Mouse (Mus musculus): Measurements from ENCODE around the gene Card19. TPM values are rescaled to one million over a fixed set of nuclear protein-coding genes. Genes with fewer than 3 reads are reported as not detected.

Card19 gene
- total and polyA plus RNA-seq, 3 experiments = 15.8 to 51.8 TPM; not detected in 1

- Histone ChIP-seq H3K79me2 (ENCODE audit: control insufficient read depth, insufficient read depth, low read length, poor library complexity) (no peaks in the 10 kb centered on the region), H3K36me3 (ENCODE audit: control insufficient read depth in 1 of 2, insufficient read depth in 2 of 2, low read length in 2 of 2) (peaks cover 0 to 8% of the 10 kb centered on the region in 2 experiments; a peak in 2 of 4 replicates), H3K27me3 (ENCODE audit: control insufficient read depth in 1 of 2, insufficient read depth in 2 of 2, low read length in 2 of 2) (no peaks in the 10 kb centered on the region), H3K4me1 (ENCODE audit: control insufficient read depth in 1 of 2, insufficient read depth in 2 of 2, low read length in 2 of 2) (peaks cover 0 to 12% of the 10 kb centered on the region in 2 experiments; a peak in 1 of 4 replicates), H3K4me3 (ENCODE audit: control insufficient read depth in 1 of 2, insufficient read depth in 1 of 2, low read depth in 2 of 2, low read length in 2 of 2) (no peak overlapping the region), H3K27ac (ENCODE audit: control insufficient read depth, low read depth, low read length) (no peak overlapping the region), H3K9ac (ENCODE audit: control insufficient read depth, low read depth, low read length, poor library complexity, severe bottlenecking) (no peak overlapping the region), H3K9me3 (replicated peaks; ENCODE audit: insufficient read depth, low read length) (no peaks in the 10 kb centered on the region)
- DNase-seq (ENCODE audit: low read depth, low spot score) = no peak
- TF ChIP-seq HCFC1 (IDR thresholded peaks at IDR 0.05; ENCODE audit: low read depth, low read length) (no peak), UBTF (IDR thresholded peaks at IDR 0.05; ENCODE audit: borderline replicate concordance, insufficient read depth, low read depth, low read length) (no peak), TAL1 (IDR thresholded peaks at IDR 0.05; ENCODE audit: low read length) (no peak), POLR2AphosphoS2 (IDR thresholded peaks at IDR 0.05; ENCODE audit: low read length) (no peak), CHD2 (IDR thresholded peaks at IDR 0.05; ENCODE audit: low read length) (no peak), ELF1 (IDR thresholded peaks at IDR 0.05; ENCODE audit: low read depth, low read length) (no peak), NELFE (IDR thresholded peaks at IDR 0.05; ENCODE audit: low read depth, low read length) (no peak), MYC (IDR thresholded peaks at IDR 0.05; ENCODE audit: low read depth, low read length) (no peak), MAZ (IDR thresholded peaks at IDR 0.05; ENCODE audit: low read depth, low read length) (no peak), EP300 (IDR thresholded peaks at IDR 0.05; ENCODE audit: low read depth in 1 of 2, low read length in 2 of 2) (no peak), MAX (IDR thresholded peaks at IDR 0.05; ENCODE audit: low read length) (no peak), TCF12 (IDR thresholded peaks at IDR 0.05; ENCODE audit: low read depth, low read length) (no peak), ZKSCAN1 (IDR thresholded peaks at IDR 0.05; ENCODE audit: low read depth, low read length) (no peak), MYB (IDR thresholded peaks at IDR 0.05; ENCODE audit: low read depth, low read length) (no peak)
Observed at GRCm38 (mm10) chr13:49192156-49192855, 23.5 kb downstream of the Card19 start.

DNA sequence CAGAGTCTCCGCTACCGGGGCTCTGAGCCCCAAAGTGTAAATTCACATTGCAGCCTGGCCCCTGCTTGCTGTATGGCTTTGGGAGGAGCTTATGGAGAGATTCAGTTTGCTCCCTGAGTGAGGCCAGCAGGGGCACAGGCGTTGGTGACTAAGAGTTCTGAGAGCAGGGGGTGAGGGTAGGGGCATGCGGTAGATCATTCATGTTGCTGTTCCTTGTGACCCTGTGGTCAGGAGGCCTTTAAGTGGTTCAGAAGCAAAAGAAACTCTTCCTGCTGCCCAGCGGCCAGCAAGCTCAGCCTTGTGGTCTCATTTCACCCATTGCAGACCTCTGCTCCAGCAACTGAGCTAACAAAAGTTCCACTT lies 24.2 kb downstream of the Card19 start:
- Histone ChIP-seq H3K27ac (ENCODE audit: control insufficient read depth, low read depth, low read length) (no peak overlapping the region), H3K9ac (ENCODE audit: control insufficient read depth, low read depth, low read length, poor library complexity, severe bottlenecking) (no peak overlapping the region), H3K4me3 (ENCODE audit: control insufficient read depth in 1 of 2, insufficient read depth in 1 of 2, low read depth in 2 of 2, low read length in 2 of 2) (no peak overlapping the region), H3K4me1 (ENCODE audit: control insufficient read depth in 1 of 2, insufficient read depth in 2 of 2, low read length in 2 of 2) (peaks cover 0 to 15% of the 10 kb centered on the region in 2 experiments; a peak in 3 of 4 replicates), H3K36me3 (ENCODE audit: control insufficient read depth in 1 of 2, insufficient read depth in 2 of 2, low read length in 2 of 2) (peaks cover 0 to 11% of the 10 kb centered on the region in 2 experiments; a peak in 2 of 4 replicates), H3K27me3 (ENCODE audit: control insufficient read depth in 1 of 2, insufficient read depth in 2 of 2, low read length in 2 of 2) (no peaks in the 10 kb centered on the region), H3K79me2 (ENCODE audit: control insufficient read depth, insufficient read depth, low read length, poor library complexity) (no peaks in the 10 kb centered on the region; the same call in 1 of the 2 replicates), H3K9me3 (replicated peaks; ENCODE audit: insufficient read depth, low read length) (no peaks in the 10 kb centered on the region)
- no peak for TF ChIP-seq MAZ (IDR thresholded peaks at IDR 0.05; ENCODE audit: low read depth, low read length)
- no peak for TF ChIP-seq MEF2A (IDR thresholded peaks at IDR 0.05; ENCODE audit: extremely low read depth, insufficient replicate concordance, low read depth, low read length, poor library complexity, severe bottlenecking)
- no peak for TF ChIP-seq EP300 (IDR thresholded peaks at IDR 0.05; ENCODE audit: low read depth in 1 of 2, low read length in 2 of 2)
- TF ChIP-seq POLR2A (IDR thresholded peaks at IDR 0.05; ENCODE audit: control insufficient read depth in 1 of 2, insufficient read depth in 1 of 2, low read depth in 1 of 2, low read length in 2 of 2, poor library complexity in 1 of 2) = no peak
- no peak for TF ChIP-seq JUND (IDR thresholded peaks at IDR 0.05; ENCODE audit: low read depth, low read length)
- TF ChIP-seq ETS1 (IDR thresholded peaks at IDR 0.05; ENCODE audit: low read depth, low read length) = no peak
- no peak for TF ChIP-seq USF2 (IDR thresholded peaks at IDR 0.05; ENCODE audit: borderline replicate concordance in 1 of 2, insufficient read depth in 1 of 2, low read depth in 1 of 2, low read length in 2 of 2)
- no peak for TF ChIP-seq CTCF (IDR thresholded peaks at IDR 0.05 in 2 of 3, conservative IDR thresholded peaks at IDR 0.05 in 1 of 3; ENCODE audit: control insufficient read depth in 1 of 3, insufficient read depth in 1 of 3, low read depth in 2 of 3, low read length in 3 of 3, poor library complexity in 1 of 3, severe bottlenecking in 1 of 3)
- no peak for TF ChIP-seq POLR2AphosphoS5 (IDR thresholded peaks at IDR 0.05; ENCODE audit: borderline replicate concordance, low read depth, low read length)
- TF ChIP-seq MAFK (IDR thresholded peaks at IDR 0.05; ENCODE audit: borderline replicate concordance, low read depth, low read length) = no peak
- no peak for TF ChIP-seq MYC (IDR thresholded peaks at IDR 0.05; ENCODE audit: low read depth, low read length)
- no peak for TF ChIP-seq ZKSCAN1 (IDR thresholded peaks at IDR 0.05; ENCODE audit: low read depth, low read length)
- no peak for TF ChIP-seq TBP (IDR thresholded peaks at IDR 0.05; ENCODE audit: low read depth, low read length)
- TF ChIP-seq HCFC1 (IDR thresholded peaks at IDR 0.05; ENCODE audit: low read depth, low read length) = no peak
- TF ChIP-seq ZNF384 (IDR thresholded peaks at IDR 0.05; ENCODE audit: low read depth, low read length) = no peak
- TF ChIP-seq NELFE (IDR thresholded peaks at IDR 0.05; ENCODE audit: low read depth, low read length) = no peak
- no peak for TF ChIP-seq RCOR1 (IDR thresholded peaks at IDR 0.05; ENCODE audit: low read depth, low read length)
- no peak for DNase-seq (ENCODE audit: low read depth, low spot score)
